Mouse (Mus musculus) C2C12 (cell line): ENCODE results near the gene Rnf34. TPM values are rescaled to one million over a fixed set of nuclear protein-coding genes. Genes with fewer than 3 reads are reported as not detected.

Source experiments
- H3K27me3 ChIP-seq: one replicate; pipeline ENCODE4 v1.6.1; 2011; ENCODE audit not compliant: control insufficient read depth, insufficient read depth, insufficient read length
- H3K36me3 ChIP-seq: one replicate; pipeline ENCODE4 v1.6.1; 2011; ENCODE audit not compliant: control insufficient read depth, insufficient read depth
- H3K4me3 ChIP-seq: one replicate; pipeline ENCODE4 v1.5.1; 2011; ENCODE audit warnings: mild to moderate bottlenecking, control low read depth; ENCODE audit not compliant: poor library complexity, insufficient read depth, severe bottlenecking
- H3K79me2 ChIP-seq: one replicate; pipeline ENCODE4 v1.6.1; 2011; ENCODE audit not compliant: control insufficient read depth, insufficient read depth
- H3K79me3 ChIP-seq: one replicate; pipeline ENCODE4 v1.6.1; 2011; ENCODE audit warnings: low read depth, control low read depth
- H3ac ChIP-seq: one replicate; pipeline ENCODE3; 2011; ENCODE audit warnings: low read depth; ENCODE audit not compliant: control insufficient read depth, insufficient read length
- CEBPB ChIP-seq: IDR thresholded peaks from one replicate; pipeline ENCODE4 v1.6.1; 2011; ENCODE audit warnings: low read depth, mild to moderate bottlenecking, control low read depth, moderate library complexity
- CTCF ChIP-seq: IDR thresholded peaks from one replicate; pipeline ENCODE4 v1.5.1; 2011; ENCODE audit not compliant: control insufficient read depth, insufficient read depth, insufficient read length
- FOSL1 ChIP-seq: IDR thresholded peaks from one replicate; pipeline ENCODE4 v1.8.0; 2011; ENCODE audit warnings: mild to moderate bottlenecking, low read length; ENCODE audit not compliant: poor library complexity, insufficient read depth, severe bottlenecking
- MAX ChIP-seq: IDR thresholded peaks from one replicate; pipeline ENCODE4 v1.6.1; 2011; ENCODE audit warnings: mild to moderate bottlenecking, control low read depth
- MYOD1 ChIP-seq: IDR thresholded peaks from one replicate; pipeline ENCODE4 v1.6.1; 2011; ENCODE audit warnings: low read depth; ENCODE audit not compliant: control insufficient read depth, insufficient read length
- MYOG ChIP-seq: IDR thresholded peaks from one replicate; pipeline ENCODE4 v1.6.1; 2011; ENCODE audit not compliant: control insufficient read depth, insufficient read length; ENCODE audit errors: extremely low read depth
- USF1 ChIP-seq: IDR thresholded peaks from one replicate; pipeline ENCODE4 v1.6.1; 2011; ENCODE audit warnings: low read depth, mild to moderate bottlenecking, control low read depth, moderate library complexity
- polyA plus RNA-seq: library from polyadenylated mRNA; unstranded; fragments of >200 nt; fragmentation: generic; extraction: Trizol; gene quantifications from one replicate; pipeline ENCODE4 v1.2.1, GENCODE M21; 2012; ENCODE audit warnings: missing spikeins

Gene Rnf34
- polyA plus RNA-seq, 1 experiment = 8.1 TPM

DNA sequence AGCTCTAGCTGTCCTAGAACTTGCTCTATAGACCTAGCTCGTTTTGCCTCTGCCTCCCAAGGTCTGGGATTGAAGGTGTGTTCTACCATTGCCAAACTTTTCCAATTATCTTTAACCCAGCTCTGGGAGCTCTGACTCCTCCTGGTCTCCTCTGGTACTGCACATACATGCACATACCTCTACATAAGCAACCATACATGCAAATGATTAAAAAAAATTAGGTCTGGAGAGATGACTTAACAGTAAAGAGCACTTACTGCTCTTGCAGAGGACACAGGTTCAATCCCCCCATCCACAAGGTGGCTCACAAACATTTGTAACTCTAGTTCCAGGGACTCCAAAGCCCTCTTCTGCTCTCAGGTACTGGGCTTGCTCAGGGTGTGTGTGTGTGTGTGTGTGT lies 25.9 kb upstream of the Rnf34 start:
- TF ChIP-seq MYOG = no peak
- no peak for TF ChIP-seq CTCF
- no peak for TF ChIP-seq MYOD1
- TF ChIP-seq CEBPB = no peak
- no peak for TF ChIP-seq FOSL1
- no peak for TF ChIP-seq USF1
- TF ChIP-seq MAX = no peak
- Histone ChIP-seq H3K79me2 (peaks cover 16% of the 10 kb centered on the region), H3K79me3 (peaks cover 13% of the 10 kb centered on the region), H3K27me3 (no peaks in the 10 kb centered on the region), H3K4me3 (no peak overlapping the region), H3K36me3 (peaks cover 6% of the 10 kb centered on the region), H3ac (no peak overlapping the region)

DNA sequence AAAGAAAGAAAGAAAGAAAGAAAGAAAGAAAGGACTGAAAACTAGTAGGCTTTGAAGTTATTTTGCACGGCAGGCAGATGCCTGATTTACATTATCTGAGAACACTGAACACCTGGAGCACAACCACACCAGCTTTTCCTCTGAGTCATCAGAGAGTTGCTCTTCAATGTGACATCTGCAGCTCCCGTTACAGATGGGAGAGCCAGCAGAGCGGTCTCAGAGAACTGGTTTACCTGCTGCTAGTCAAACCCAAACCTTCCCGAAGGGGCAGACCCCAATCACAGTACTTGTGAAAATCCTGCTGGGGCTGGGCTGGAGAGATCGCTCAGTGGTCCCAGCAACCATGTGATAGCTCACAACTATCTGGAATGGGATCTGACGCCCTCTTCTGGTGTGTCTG lies 25.4 kb upstream of the Rnf34 start:
- peaks cover 11% of the 10 kb centered on the region for H3K79me2 ChIP-seq
- no peak overlapping the region for H3ac ChIP-seq
- no peak overlapping the region for H3K4me3 ChIP-seq
- H3K27me3 ChIP-seq = no peaks in the 10 kb centered on the region
- H3K36me3 ChIP-seq = peaks cover 2% of the 10 kb centered on the region
- H3K79me3 ChIP-seq = peaks cover 10% of the 10 kb centered on the region
- TF ChIP-seq MYOG (no peak), USF1 (no peak), MYOD1 (no peak), MAX (no peak), CEBPB (no peak), FOSL1 (no peak), CTCF (no peak)

DNA sequence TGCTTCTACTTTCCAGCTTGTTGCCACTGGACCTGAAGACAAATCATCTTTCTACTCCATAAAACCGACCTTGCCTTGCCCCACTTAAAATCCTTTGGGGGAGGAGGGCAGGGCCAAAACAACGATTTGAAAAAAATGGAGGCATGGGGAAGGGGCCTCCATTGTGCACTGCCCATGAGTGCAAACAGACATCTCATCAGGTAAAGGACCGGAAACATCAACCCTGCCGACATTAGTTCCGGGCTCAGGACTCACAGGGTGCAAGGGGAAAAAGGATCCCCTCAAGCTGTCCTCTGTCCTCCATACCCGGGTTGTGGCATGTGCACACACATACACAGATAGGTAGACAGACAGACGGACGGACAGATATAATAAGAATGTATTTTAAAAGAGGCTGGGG lies 24.7 kb upstream of the Rnf34 start:
- Histone ChIP-seq H3ac (no peak overlapping the region), H3K27me3 (no peaks in the 10 kb centered on the region), H3K36me3 (no peaks in the 10 kb centered on the region), H3K4me3 (no peak overlapping the region), H3K79me2 (peaks cover 5% of the 10 kb centered on the region), H3K79me3 (peaks cover 5% of the 10 kb centered on the region)
- TF ChIP-seq MAX = no peak
- TF ChIP-seq CTCF = no peak
- TF ChIP-seq USF1 = no peak
- TF ChIP-seq MYOD1 = no peak
- no peak for TF ChIP-seq CEBPB
- TF ChIP-seq MYOG = no peak
- TF ChIP-seq FOSL1 = no peak

DNA sequence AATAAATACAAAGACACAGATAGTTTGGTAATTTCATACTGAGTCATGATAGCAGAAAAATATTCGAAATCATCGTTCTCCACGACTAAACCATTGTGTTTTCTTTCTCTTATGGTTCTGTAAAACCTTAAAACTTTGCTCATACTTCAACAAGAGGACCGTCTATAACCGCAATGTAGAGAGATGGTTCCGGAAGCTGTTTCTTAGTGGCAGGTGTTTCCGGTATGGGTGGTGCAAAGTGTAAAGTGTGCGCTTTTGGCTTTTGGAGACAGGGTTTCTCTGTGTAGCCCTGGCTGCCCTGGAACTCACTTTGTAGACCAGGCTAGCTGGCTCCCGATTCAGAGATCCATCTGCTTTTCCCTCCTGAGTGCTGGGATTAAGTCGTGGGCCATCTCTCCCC lies 17.3 kb upstream of the Rnf34 start:
- no peaks in the 10 kb centered on the region for H3K79me3 ChIP-seq
- no peak for TF ChIP-seq MYOG
- TF ChIP-seq CEBPB = no peak
- no peak for TF ChIP-seq FOSL1
- H3ac ChIP-seq = no peak overlapping the region
- no peaks in the 10 kb centered on the region for H3K79me2 ChIP-seq
- no peaks in the 10 kb centered on the region for H3K27me3 ChIP-seq
- no peak overlapping the region for H3K4me3 ChIP-seq
- H3K36me3 ChIP-seq = no peaks in the 10 kb centered on the region

DNA sequence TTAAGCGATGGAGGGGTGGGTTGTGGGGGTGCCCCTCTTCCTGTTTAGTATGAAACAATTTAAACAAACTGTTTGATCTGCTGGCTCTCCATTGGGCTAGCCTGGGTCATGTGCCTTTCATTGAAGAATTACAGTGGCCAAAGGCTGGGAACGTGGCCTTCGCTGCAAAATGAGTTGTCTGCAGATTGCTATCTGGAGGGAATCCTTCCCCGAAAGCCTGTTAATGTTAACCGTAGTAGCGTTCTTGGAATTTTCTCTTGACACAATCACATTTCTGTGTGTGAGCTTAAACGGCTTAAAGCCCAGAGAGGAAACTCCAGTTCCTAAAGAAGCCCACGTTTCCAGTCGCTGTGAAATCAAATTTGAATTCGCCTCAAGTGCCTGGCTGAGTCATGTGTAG lies 16.9 kb upstream of the Rnf34 start:
- Histone ChIP-seq H3K27me3 (no peaks in the 10 kb centered on the region), H3K79me3 (no peaks in the 10 kb centered on the region), H3ac (no peak overlapping the region), H3K4me3 (no peak overlapping the region), H3K79me2 (no peaks in the 10 kb centered on the region), H3K36me3 (no peaks in the 10 kb centered on the region)
- no peak for TF ChIP-seq MAX
- no peak for TF ChIP-seq CEBPB
- TF ChIP-seq USF1 = no peak
- no peak for TF ChIP-seq MYOG
- TF ChIP-seq MYOD1 = no peak
- TF ChIP-seq CTCF = no peak
- no peak for TF ChIP-seq FOSL1

DNA sequence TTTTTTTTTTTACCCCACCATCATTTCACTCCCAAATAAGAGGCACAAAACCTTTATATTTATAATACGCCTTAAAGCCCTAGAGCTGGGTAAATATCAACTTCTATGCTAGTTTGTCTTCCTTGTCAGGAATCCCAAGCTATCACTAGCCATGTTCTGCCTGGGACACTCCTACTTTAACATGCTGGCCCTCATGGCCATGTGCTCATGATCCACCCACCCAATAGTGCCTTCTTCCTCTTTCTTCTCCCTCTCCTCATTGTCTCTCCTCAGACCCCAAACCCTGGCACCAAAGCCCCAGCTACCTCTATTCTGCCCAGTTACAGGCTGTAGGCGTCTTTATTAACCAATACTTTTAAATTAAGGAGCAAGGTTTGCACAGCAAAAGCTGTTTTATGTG lies 8.7 kb upstream of the Rnf34 start:
- Histone ChIP-seq H3K36me3 (no peaks in the 10 kb centered on the region), H3K79me3 (no peaks in the 10 kb centered on the region), H3K4me3 (no peak overlapping the region), H3K79me2 (no peaks in the 10 kb centered on the region), H3K27me3 (peaks cover 3% of the 10 kb centered on the region), H3ac (no peak overlapping the region)
- no peak for TF ChIP-seq MAX
- TF ChIP-seq CEBPB = no peak
- no peak for TF ChIP-seq USF1
- TF ChIP-seq MYOG = no peak
- no peak for TF ChIP-seq FOSL1
- TF ChIP-seq MYOD1 = no peak
- TF ChIP-seq CTCF = no peak
